Mouse (Mus musculus) 416B (cell line): ENCODE data around the gene Cdc25a.

ENCODE experiments used
- DNase-seq: peaks from one replicate; pipeline ENCODE4 v3.0.0; 2011; ENCODE audit warnings: low read depth

Cdc25a gene

GRCm38 (mm10) chr9:109874797-109875691 lies at the start of gene Cdc25a:
Gene Cdc25a, plus strand, starts transcription at chr9:109875579.
- DNase-seq: peak; percentile 100

- DNase-seq: peak; percentile 24
These were observed 49.6 kb upstream of the Cdc25a start for GRCm38 (mm10) chr9:109825739-109826138.

- DNase-seq: no peak
These were observed 49.2 kb upstream of the Cdc25a start for GRCm38 (mm10) chr9:109826181-109826580.

GRCm38 (mm10) chr9:109832391-109833087 lies 42.8 kb upstream of the Cdc25a start, which contains the start of gene Nme6:
Gene Nme6, plus strand, starts transcription at chr9:109832749.
- DNase-seq: peak; percentile 94

- DNase-seq: no peak
These were observed 42.3 kb upstream of the Cdc25a start for GRCm38 (mm10) chr9:109833088-109833412.

GRCm38 (mm10) chr9:109849312-109849758 lies 26.0 kb upstream of the Cdc25a start, which contains the start of gene Camp:
Gene Camp, minus strand, starts transcription at chr9:109849617.
- DNase-seq: peak; percentile 69

- DNase-seq: no peak
These were observed 25.3 kb upstream of the Cdc25a start for GRCm38 (mm10) chr9:109850099-109850498.

- no peak for DNase-seq
These were observed 21.0 kb upstream of the Cdc25a start for GRCm38 (mm10) chr9:109854341-109854740.

- DNase-seq: no peak
These were observed 19.4 kb upstream of the Cdc25a start for GRCm38 (mm10) chr9:109855947-109856346.

GRCm38 (mm10) chr9:109862397-109863044 lies 12.9 kb upstream of the Cdc25a start:
- DNase-seq: peak; percentile 81

- DNase-seq: peak; percentile 59
These were observed 12.3 kb upstream of the Cdc25a start for GRCm38 (mm10) chr9:109863085-109863484.

- DNase-seq: no peak
These were observed 9.2 kb upstream of the Cdc25a start for GRCm38 (mm10) chr9:109866218-109866617.

- no peak for DNase-seq
These were observed 4.3 kb upstream of the Cdc25a start for GRCm38 (mm10) chr9:109870983-109871572.

GRCm38 (mm10) chr9:109875695-109876601 lies 569 bp downstream of the Cdc25a start:
- DNase-seq: peak; percentile 50

- DNase-seq: peak; percentile 74
These were observed 1.4 kb downstream of the Cdc25a start for GRCm38 (mm10) chr9:109876756-109877155.

- peak; percentile 59 for DNase-seq
These were observed 2.3 kb downstream of the Cdc25a start for GRCm38 (mm10) chr9:109877666-109878065.

- DNase-seq: no peak
These were observed 3.9 kb downstream of the Cdc25a start for GRCm38 (mm10) chr9:109879305-109879704.

- DNase-seq: no peak
These were observed 10.9 kb downstream of the Cdc25a start for GRCm38 (mm10) chr9:109886259-109886658.

- no peak for DNase-seq
These were observed 11.9 kb downstream of the Cdc25a start for GRCm38 (mm10) chr9:109887321-109887720.

GRCm38 (mm10) chr9:109891501-109891900 lies 16.1 kb downstream of the Cdc25a start:
- DNase-seq: no peak
